Mouse (Mus musculus): ENCODE measurements at regions not wholly inside any gene's neighbourhood (a gene's known extent, or its start where the extent isn't known, plus 50 kb on each side); places are given as distances from the start of the nearest gene placed in this dataset.

DNA sequence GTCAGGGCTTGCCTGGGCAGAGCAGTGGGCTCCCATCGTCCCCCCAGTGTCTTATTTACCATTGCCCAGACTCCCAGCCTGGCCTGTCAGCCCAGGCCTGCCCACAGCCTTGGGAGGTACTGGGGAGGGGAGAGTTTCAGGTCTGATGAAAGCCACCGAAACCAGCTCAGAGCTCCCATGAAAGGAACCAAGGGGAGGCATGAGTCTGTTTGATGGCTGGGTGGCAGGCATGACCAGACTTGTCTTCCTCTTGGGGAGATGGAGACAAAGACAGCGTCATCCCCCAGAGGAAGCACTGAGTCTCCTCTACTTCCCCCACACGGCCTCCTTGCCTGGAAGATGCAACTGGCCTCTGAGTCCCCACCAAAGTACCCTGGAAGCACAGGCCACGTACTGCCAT lies 196.7 kb downstream of the Opa1 start:
- Histone ChIP-seq H3K36me3 (replicated peaks; ENCODE audit: control insufficient read depth, insufficient read depth, low read depth) (no peaks in the 10 kb centered on the region), H3K27me3 (ENCODE audit: control insufficient read depth, insufficient read depth, low read length) (no peaks in the 10 kb centered on the region), H3K4me3 (ENCODE audit: insufficient read depth in 1 of 2, low read depth in 2 of 2, low read length in 2 of 2) (no peak overlapping the region), H3K27ac (no peak overlapping the region), H3K9ac (replicated peaks) (no peak overlapping the region), H3K4me2 (ENCODE audit: low read depth) (no peak overlapping the region), H3K9me3 (ENCODE audit: control insufficient read depth, low read length) (no peaks in the 10 kb centered on the region), H3K4me1 (replicated peaks; ENCODE audit: control insufficient read depth in 2 of 2, insufficient read depth in 2 of 2, low read length in 1 of 2) (0 out of 4 replicates have a peak, but pooled peaks cover 0 to 2% of the 10 kb centered on the region in 2 experiments)
- no peak for ATAC-seq (ENCODE audit: insufficient read depth)
- WGBS (ENCODE audit: insufficient replicate concordance): 48% methylated on average over 5 of the region's 5 CpGs
- no peak for TF ChIP-seq CTCF (IDR thresholded peaks at IDR 0.05; ENCODE audit: low read depth)
- no peak for TF ChIP-seq EP300 (IDR thresholded peaks at IDR 0.05; ENCODE audit: low read depth)
- no peak for DNase-seq (ENCODE audit: low read depth in 3 of 3, low spot score in 3 of 3)

- no peaks in the 10 kb centered on the region for H3K9me3 ChIP-seq (ENCODE audit: control insufficient read depth, low read length)
- no peak overlapping the region for H3K27ac ChIP-seq
- H3K36me3 ChIP-seq (replicated peaks; ENCODE audit: control insufficient read depth, insufficient read depth, low read depth): no peaks in the 10 kb centered on the region
- H3K27me3 ChIP-seq (ENCODE audit: control insufficient read depth, insufficient read depth, low read length): no peaks in the 10 kb centered on the region
- H3K4me2 ChIP-seq (ENCODE audit: low read depth): no peak overlapping the region
- TF ChIP-seq CTCF (IDR thresholded peaks at IDR 0.05; ENCODE audit: low read depth) (no peak), EP300 (IDR thresholded peaks at IDR 0.05; ENCODE audit: low read depth) (no peak)
- H3K4me3 ChIP-seq (ENCODE audit: insufficient read depth in 1 of 2, low read depth in 2 of 2, low read length in 2 of 2): no peak overlapping the region
- no peak for ATAC-seq (ENCODE audit: insufficient read depth)
- WGBS (ENCODE audit: insufficient replicate concordance): 39% methylated on average over 4 of the region's 4 CpGs
- no peak overlapping the region for H3K9ac ChIP-seq (replicated peaks)
- no peak for DNase-seq (ENCODE audit: low read depth in 3 of 3, low spot score in 3 of 3)
- peaks cover 0 to 4% of the 10 kb centered on the region in 2 experiments; a peak in 2 of 4 replicates for H3K4me1 ChIP-seq (replicated peaks; ENCODE audit: control insufficient read depth in 2 of 2, insufficient read depth in 2 of 2, low read length in 1 of 2)
Measured at GRCm38 (mm10) chr16:29782441-29782840, 203.3 kb downstream of the Opa1 start.

DNA sequence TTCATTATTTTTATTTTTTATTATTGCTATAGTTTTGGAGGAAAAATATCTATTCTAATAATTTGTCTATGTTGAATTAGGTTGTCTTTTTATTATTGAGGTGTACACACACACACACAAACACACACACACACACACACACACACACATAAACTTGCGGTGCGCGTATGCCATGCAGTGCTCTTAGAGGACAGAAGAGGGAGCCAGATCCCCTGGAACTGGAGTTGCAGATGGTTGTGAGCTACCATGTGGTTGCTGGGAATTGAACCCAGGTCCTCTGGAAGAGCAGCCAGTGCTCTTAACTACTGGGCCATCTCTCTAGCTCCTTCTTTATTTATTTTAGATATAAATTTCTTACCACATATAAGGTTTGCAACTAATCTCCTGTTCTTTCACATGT lies 206.0 kb downstream of the Opa1 start:
- DNase-seq (ENCODE audit: low read depth in 3 of 3, low spot score in 3 of 3) (no peak), ATAC-seq (ENCODE audit: insufficient read depth) (no peak)
- peaks cover 0 to 21% of the 10 kb centered on the region in 2 experiments; a peak in 3 of 4 replicates for H3K4me1 ChIP-seq (replicated peaks; ENCODE audit: control insufficient read depth in 2 of 2, insufficient read depth in 2 of 2, low read length in 1 of 2)
- H3K36me3 ChIP-seq (replicated peaks; ENCODE audit: control insufficient read depth, insufficient read depth, low read depth): no peaks in the 10 kb centered on the region
- H3K27me3 ChIP-seq (ENCODE audit: control insufficient read depth, insufficient read depth, low read length): no peaks in the 10 kb centered on the region
- H3K9ac ChIP-seq (replicated peaks): no peak overlapping the region
- H3K4me2 ChIP-seq (ENCODE audit: low read depth): no peak overlapping the region
- no peak overlapping the region for H3K27ac ChIP-seq
- no peak overlapping the region for H3K4me3 ChIP-seq (ENCODE audit: insufficient read depth in 1 of 2, low read depth in 2 of 2, low read length in 2 of 2)
- no peaks in the 10 kb centered on the region for H3K9me3 ChIP-seq (ENCODE audit: control insufficient read depth, low read length)
- 85% methylated on average over 3 of the region's 3 CpGs for WGBS (ENCODE audit: insufficient replicate concordance)
- no peak for TF ChIP-seq EP300 (IDR thresholded peaks at IDR 0.05; ENCODE audit: low read depth)
- TF ChIP-seq CTCF (IDR thresholded peaks at IDR 0.05; ENCODE audit: low read depth): peak; percentile 42; the same call in 1 of the 2 replicates

GRCm38 (mm10) chr16:29786540-29786939 lies 207.4 kb downstream of the Opa1 start:
- H3K4me1 ChIP-seq (replicated peaks; ENCODE audit: control insufficient read depth in 2 of 2, insufficient read depth in 2 of 2, low read length in 1 of 2): peaks cover 0 to 21% of the 10 kb centered on the region in 2 experiments; a peak in 3 of 4 replicates
- H3K27me3 ChIP-seq (ENCODE audit: control insufficient read depth, insufficient read depth, low read length): no peaks in the 10 kb centered on the region
- 72% methylated on average over 8 of the region's 8 CpGs for WGBS (ENCODE audit: insufficient replicate concordance)
- H3K4me2 ChIP-seq (ENCODE audit: low read depth): no peak overlapping the region
- H3K36me3 ChIP-seq (replicated peaks; ENCODE audit: control insufficient read depth, insufficient read depth, low read depth): no peaks in the 10 kb centered on the region
- no peak overlapping the region for H3K27ac ChIP-seq
- ATAC-seq (ENCODE audit: insufficient read depth) (no peak), DNase-seq (ENCODE audit: low read depth in 3 of 3, low spot score in 3 of 3) (no peak)
- no peak overlapping the region for H3K4me3 ChIP-seq (ENCODE audit: insufficient read depth in 1 of 2, low read depth in 2 of 2, low read length in 2 of 2)
- no peaks in the 10 kb centered on the region for H3K9me3 ChIP-seq (ENCODE audit: control insufficient read depth, low read length)
- no peak for TF ChIP-seq EP300 (IDR thresholded peaks at IDR 0.05; ENCODE audit: low read depth)
- no peak overlapping the region for H3K9ac ChIP-seq (replicated peaks)

DNA sequence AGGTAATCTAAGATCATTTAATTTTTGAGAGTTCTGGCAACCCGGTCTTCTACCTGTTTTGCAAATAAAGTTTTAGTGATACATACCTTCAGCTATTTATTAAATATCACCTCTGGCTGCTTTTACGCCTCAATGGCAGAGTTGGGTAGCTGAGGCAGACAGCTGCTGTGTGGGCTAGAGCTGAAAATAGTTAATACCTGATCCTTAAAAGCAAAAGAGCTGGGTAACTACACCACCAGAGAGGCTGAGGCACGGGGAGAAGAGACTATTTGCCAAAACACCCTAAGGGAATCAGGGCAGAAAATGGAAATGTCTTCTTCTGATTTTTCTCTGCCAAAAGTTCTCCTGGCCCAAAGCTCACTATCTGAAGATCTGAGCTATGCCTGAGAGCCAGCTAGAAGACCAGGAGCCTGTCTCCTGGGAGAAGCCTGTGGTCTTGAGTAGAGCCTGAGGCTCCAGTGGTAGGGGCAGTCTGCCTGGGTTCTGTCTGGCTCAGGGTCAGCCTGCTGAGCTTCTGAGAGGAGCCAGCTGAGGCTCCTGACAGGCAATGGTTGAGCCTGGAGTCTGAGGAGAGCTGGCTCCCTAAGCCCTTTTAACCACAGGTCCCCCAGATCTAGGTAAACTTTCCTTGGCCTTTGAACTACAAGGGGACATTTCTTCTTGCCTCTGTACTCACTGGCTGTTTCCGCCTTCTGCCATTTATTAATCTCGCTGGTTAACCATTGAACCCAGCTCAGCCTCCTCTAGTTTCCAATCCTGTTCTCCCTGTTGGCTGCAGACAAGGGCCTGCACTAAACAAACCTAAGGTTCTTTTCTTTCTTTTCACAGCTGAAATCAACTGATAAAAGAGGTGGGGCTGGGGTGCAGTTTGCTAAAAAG lies 208.7 kb downstream of the Opa1 start:
- peaks cover 0 to 21% of the 10 kb centered on the region in 2 experiments; a peak in 3 of 4 replicates for H3K4me1 ChIP-seq (replicated peaks; ENCODE audit: control insufficient read depth in 2 of 2, insufficient read depth in 2 of 2, low read length in 1 of 2)
- H3K36me3 ChIP-seq (replicated peaks; ENCODE audit: control insufficient read depth, insufficient read depth, low read depth): no peaks in the 10 kb centered on the region
- 41% methylated on average over 5 of the region's 5 CpGs for WGBS (ENCODE audit: insufficient replicate concordance)
- peak overlapping the region; percentile 22; the same call in 1 of the 2 replicates for H3K4me2 ChIP-seq (ENCODE audit: low read depth)
- H3K9ac ChIP-seq (replicated peaks): no peak overlapping the region; the same call in 1 of the 2 replicates
- H3K9me3 ChIP-seq (ENCODE audit: control insufficient read depth, low read length): no peaks in the 10 kb centered on the region
- H3K27ac ChIP-seq: peak overlapping the region; percentile 29; the same call in 1 of the 2 replicates
- DNase-seq (ENCODE audit: low read depth in 3 of 3, low spot score in 3 of 3) (peak; percentile 38 to 43 (median 41)), ATAC-seq (ENCODE audit: insufficient read depth) (peak; percentile 78)
- no peak for TF ChIP-seq CTCF (IDR thresholded peaks at IDR 0.05; ENCODE audit: low read depth)
- peak; percentile 45; the same call in 1 of the 2 replicates for TF ChIP-seq EP300 (IDR thresholded peaks at IDR 0.05; ENCODE audit: low read depth)
- H3K27me3 ChIP-seq (ENCODE audit: control insufficient read depth, insufficient read depth, low read length): no peaks in the 10 kb centered on the region
- no peak overlapping the region for H3K4me3 ChIP-seq (ENCODE audit: insufficient read depth in 1 of 2, low read depth in 2 of 2, low read length in 2 of 2)
